Mouse (Mus musculus): ENCODE measurements around the gene Phyhipl. TPM values are rescaled to one million over a fixed set of nuclear protein-coding genes. Genes with fewer than 3 reads are reported as not detected.

Gene Phyhipl
- total and polyA plus RNA-seq, 2 experiments from 2014 or later: 38.5 to 307 TPM

DNA sequence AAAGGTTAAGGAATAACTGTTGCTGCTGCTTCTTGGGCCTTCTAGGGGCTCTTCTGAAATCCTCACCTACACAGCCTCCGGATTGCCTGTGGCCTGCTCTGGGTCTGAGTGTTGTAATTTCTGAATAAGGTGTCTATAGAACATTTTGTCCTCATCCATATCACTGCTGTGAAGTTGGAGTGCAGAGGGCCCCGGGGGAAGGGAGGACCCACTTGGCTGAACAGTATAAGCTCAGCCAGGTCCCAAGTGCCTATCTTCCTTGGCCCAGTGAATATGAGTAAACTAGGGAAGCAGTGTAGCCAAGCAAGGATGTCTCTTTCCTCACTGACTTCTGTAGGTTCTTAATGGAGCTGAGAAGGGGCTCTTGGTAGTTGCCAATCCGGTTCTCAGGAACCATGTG lies 103.2 kb downstream of the Phyhipl start:
- no peak for ATAC-seq (ENCODE audit: low FRiP score)
- Histone ChIP-seq H3K27me3 (ENCODE audit: insufficient read depth, low read length) (no peaks in the 10 kb centered on the region), H3K4me1 (ENCODE audit: insufficient read depth, low read length) (no peaks in the 10 kb centered on the region), H3K4me2 (ENCODE audit: low read depth, low read length, poor library complexity, severe bottlenecking) (no peak overlapping the region), H3K27ac (ENCODE audit: low read depth, low read length) (no peak overlapping the region), H3K9me3 (ENCODE audit: low read length) (no peaks in the 10 kb centered on the region), H3K4me3 (ENCODE audit: low read depth, low read length) (no peak overlapping the region), H3K9ac (replicated peaks; ENCODE audit: low read length, poor library complexity, severe bottlenecking) (no peak overlapping the region), H3K36me3 (ENCODE audit: insufficient read depth, low read length) (peaks cover 41% of the 10 kb centered on the region)
- WGBS: 93% methylated on average over 3 of the region's 3 CpGs
- no peak for TF ChIP-seq CTCF (IDR thresholded peaks at IDR 0.05)
- DNase-seq (ENCODE audit: low spot score): no peak

- H3K27me3 ChIP-seq (ENCODE audit: insufficient read depth, low read length): no peaks in the 10 kb centered on the region
- DNase-seq (ENCODE audit: low spot score) (no peak), ATAC-seq (ENCODE audit: low FRiP score) (no peak)
- H3K27ac ChIP-seq (ENCODE audit: low read depth, low read length): no peak overlapping the region
- H3K4me3 ChIP-seq (ENCODE audit: low read depth, low read length): no peak overlapping the region
- WGBS: 75% methylated on average over 6 of the region's 6 CpGs
- H3K9me3 ChIP-seq (ENCODE audit: low read length): no peaks in the 10 kb centered on the region
- TF ChIP-seq CTCF (IDR thresholded peaks at IDR 0.05): no peak
- H3K4me2 ChIP-seq (ENCODE audit: low read depth, low read length, poor library complexity, severe bottlenecking): no peak overlapping the region
- H3K36me3 ChIP-seq (ENCODE audit: insufficient read depth, low read length): peaks cover 31% of the 10 kb centered on the region
- H3K4me1 ChIP-seq (ENCODE audit: insufficient read depth, low read length): no peaks in the 10 kb centered on the region
- H3K9ac ChIP-seq (replicated peaks; ENCODE audit: low read length, poor library complexity, severe bottlenecking): no peak overlapping the region
Measured at GRCm38 (mm10) chr10:70542857-70543256, 112.9 kb downstream of the Phyhipl start.

- Histone ChIP-seq H3K27ac (ENCODE audit: low read depth, low read length) (no peak overlapping the region), H3K9me3 (ENCODE audit: low read length) (no peaks in the 10 kb centered on the region), H3K9ac (replicated peaks; ENCODE audit: low read length, poor library complexity, severe bottlenecking) (no peak overlapping the region), H3K4me2 (ENCODE audit: low read depth, low read length, poor library complexity, severe bottlenecking) (no peak overlapping the region), H3K36me3 (ENCODE audit: insufficient read depth, low read length) (peaks cover 34% of the 10 kb centered on the region), H3K4me1 (ENCODE audit: insufficient read depth, low read length) (no peaks in the 10 kb centered on the region), H3K27me3 (ENCODE audit: insufficient read depth, low read length) (no peaks in the 10 kb centered on the region), H3K4me3 (ENCODE audit: low read depth, low read length) (no peak overlapping the region)
- 89% methylated on average over 9 of the region's 9 CpGs for WGBS
- no peak for ATAC-seq (ENCODE audit: low FRiP score)
- DNase-seq (ENCODE audit: low spot score): peak; percentile 62
- peak; percentile 70 for TF ChIP-seq CTCF (IDR thresholded peaks at IDR 0.05)
Measured at GRCm38 (mm10) chr10:70540456-70541195, 115.1 kb downstream of the Phyhipl start.

DNA sequence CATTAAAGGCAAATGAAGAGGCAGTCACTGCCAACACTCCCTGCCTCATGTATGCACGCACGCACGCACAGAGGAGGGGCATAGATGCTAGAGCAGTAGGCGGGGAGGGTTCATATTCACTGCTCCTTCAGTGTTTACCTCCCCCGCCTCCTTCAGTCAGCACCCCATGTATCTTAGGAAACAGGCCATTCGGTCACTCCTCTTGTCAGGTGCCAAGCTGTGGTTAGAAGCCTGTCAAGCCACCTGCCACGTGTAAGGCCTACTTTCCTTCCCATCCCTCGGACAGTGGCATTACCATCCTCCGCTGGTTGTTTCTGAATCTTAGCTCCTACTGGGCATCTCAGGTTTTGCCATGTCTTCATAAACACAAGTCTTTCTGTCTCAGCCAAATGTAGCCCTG lies 116.5 kb downstream of the Phyhipl start:
- peaks cover 31% of the 10 kb centered on the region for H3K36me3 ChIP-seq (ENCODE audit: insufficient read depth, low read length)

GRCm38 (mm10) chr10:70537694-70538093 lies 118.1 kb downstream of the Phyhipl start:
- H3K27ac ChIP-seq (ENCODE audit: low read depth, low read length): no peak overlapping the region
- H3K9ac ChIP-seq (replicated peaks; ENCODE audit: low read length, poor library complexity, severe bottlenecking): no peak overlapping the region
- H3K36me3 ChIP-seq (ENCODE audit: insufficient read depth, low read length): peaks cover 27% of the 10 kb centered on the region
- TF ChIP-seq CTCF (IDR thresholded peaks at IDR 0.05): no peak
- 91% methylated on average over 10 of the region's 10 CpGs for WGBS
- DNase-seq (ENCODE audit: low spot score) (no peak), ATAC-seq (ENCODE audit: low FRiP score) (no peak)
- no peak overlapping the region for H3K4me2 ChIP-seq (ENCODE audit: low read depth, low read length, poor library complexity, severe bottlenecking)
- H3K4me3 ChIP-seq (ENCODE audit: low read depth, low read length): no peak overlapping the region
- no peaks in the 10 kb centered on the region for H3K9me3 ChIP-seq (ENCODE audit: low read length)
- no peaks in the 10 kb centered on the region for H3K4me1 ChIP-seq (ENCODE audit: insufficient read depth, low read length)
- no peaks in the 10 kb centered on the region for H3K27me3 ChIP-seq (ENCODE audit: insufficient read depth, low read length)

More for the DNA sequence above, 116.5 kb downstream of the Phyhipl start:
- no peak overlapping the region for H3K27ac ChIP-seq (ENCODE audit: low read depth, low read length)
- H3K27me3 ChIP-seq (ENCODE audit: insufficient read depth, low read length): no peaks in the 10 kb centered on the region
- no peak overlapping the region for H3K4me3 ChIP-seq (ENCODE audit: low read depth, low read length)
- DNase-seq (ENCODE audit: low spot score) (no peak), ATAC-seq (ENCODE audit: low FRiP score) (no peak)
- no peak overlapping the region for H3K4me2 ChIP-seq (ENCODE audit: low read depth, low read length, poor library complexity, severe bottlenecking)
- no peaks in the 10 kb centered on the region for H3K4me1 ChIP-seq (ENCODE audit: insufficient read depth, low read length)
- H3K9me3 ChIP-seq (ENCODE audit: low read length): no peaks in the 10 kb centered on the region
- WGBS: 98% methylated on average over 9 of the region's 9 CpGs
- TF ChIP-seq CTCF (IDR thresholded peaks at IDR 0.05): no peak
- no peak overlapping the region for H3K9ac ChIP-seq (replicated peaks; ENCODE audit: low read length, poor library complexity, severe bottlenecking)

GRCm38 (mm10) chr10:70535401-70535800 lies 120.4 kb downstream of the Phyhipl start:
- no peak for DNase-seq (ENCODE audit: low spot score)
- Histone ChIP-seq H3K36me3 (ENCODE audit: insufficient read depth, low read length) (peaks cover 26% of the 10 kb centered on the region), H3K4me2 (ENCODE audit: low read depth, low read length, poor library complexity, severe bottlenecking) (no peak overlapping the region), H3K9me3 (ENCODE audit: low read length) (no peaks in the 10 kb centered on the region), H3K4me3 (ENCODE audit: low read depth, low read length) (no peak overlapping the region), H3K27ac (ENCODE audit: low read depth, low read length) (no peak overlapping the region), H3K4me1 (ENCODE audit: insufficient read depth, low read length) (no peaks in the 10 kb centered on the region), H3K9ac (replicated peaks; ENCODE audit: low read length, poor library complexity, severe bottlenecking) (no peak overlapping the region), H3K27me3 (ENCODE audit: insufficient read depth, low read length) (no peaks in the 10 kb centered on the region)
- 90% methylated on average over 12 of the region's 12 CpGs for WGBS
- TF ChIP-seq CTCF (IDR thresholded peaks at IDR 0.05): no peak
- no peak for ATAC-seq (ENCODE audit: low FRiP score)
